Mouse (Mus musculus): ENCODE data around the gene Clcn2.

GRCm38 (mm10) chr16:20721808-20722207 lies 4.3 kb upstream of the Clcn2 start:
- TF ChIP-seq CTCF (IDR thresholded peaks at IDR 0.05; ENCODE audit: insufficient read depth, low read depth, low read length) = no peak
- no peak for TF ChIP-seq POLR2A (IDR thresholded peaks at IDR 0.05; ENCODE audit: insufficient read depth, low read depth, low read length)
